Mouse (Mus musculus) cerebellum, adult 2 months (tissue): ENCODE measurements around the gene Rps15.

Source experiments
- CTCF ChIP-seq: fragments of 200-500 bp; IDR thresholded peaks from 2 replicates; pipeline ENCODE4 v1.5.1; 2011; ENCODE audit warnings: low read depth, mild to moderate bottlenecking, control low read depth, low read length, moderate library complexity, borderline replicate concordance; ENCODE audit not compliant: insufficient read depth
- POLR2A ChIP-seq: fragments of 200-500 bp; IDR thresholded peaks from 2 replicates; pipeline ENCODE4 v1.6.1; 2011; ENCODE audit warnings: low read length, control low read depth, borderline replicate concordance; ENCODE audit not compliant: insufficient read depth

- no peak for TF ChIP-seq CTCF
- no peak for TF ChIP-seq POLR2A
Observed at GRCm38 (mm10) chr10:80285222-80286070, 6.8 kb upstream of the Rps15 start.
